Mouse (Mus musculus): ENCODE results near the gene Slc35e4. TPM values are rescaled to one million over a fixed set of nuclear protein-coding genes. Genes with fewer than 3 reads are reported as not detected.

Slc35e4 gene
- polyA plus RNA-seq, 2 experiments = 0.22 to 0.33 TPM

DNA sequence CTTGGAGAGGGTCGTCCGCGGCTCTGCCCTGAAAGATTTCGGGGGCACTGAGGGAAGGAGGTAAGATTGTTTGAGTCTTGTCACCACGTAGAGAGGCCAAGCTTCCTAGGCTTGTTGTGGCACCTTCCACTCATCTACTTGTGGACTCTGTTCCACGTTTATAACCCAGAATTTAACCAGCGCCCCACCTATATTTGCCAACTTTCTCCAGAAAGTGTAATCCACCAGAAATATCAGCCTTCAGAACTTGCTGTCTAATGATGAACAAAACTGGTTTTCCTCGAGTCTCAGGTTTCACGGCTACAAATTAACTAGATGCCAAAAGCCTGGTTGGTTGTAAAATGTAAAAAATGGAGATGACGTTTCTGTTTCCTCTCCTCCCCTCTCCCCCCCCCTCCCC lies 19.0 kb downstream of the Slc35e4 start:
- no peak overlapping the region for H3K27ac ChIP-seq
- H3K36me3 ChIP-seq (replicated peaks; ENCODE audit: control insufficient read depth, insufficient read depth, low read depth) = no peaks in the 10 kb centered on the region
- H3K9me3 ChIP-seq (ENCODE audit: control insufficient read depth, low read length) = no peaks in the 10 kb centered on the region
- H3K9ac ChIP-seq (replicated peaks) = peak overlapping the region; percentile 10; the same call in 1 of the 2 replicates
- peak overlapping the region; percentile 65 for H3K4me2 ChIP-seq (ENCODE audit: low read depth)
- TF ChIP-seq EP300 (IDR thresholded peaks at IDR 0.05; ENCODE audit: low read depth) (no peak), CTCF (IDR thresholded peaks at IDR 0.05; ENCODE audit: low read depth) (no peak)
- peak overlapping the region; percentile 45 to 74 for H3K4me3 ChIP-seq (ENCODE audit: insufficient read depth in 1 of 2, low read depth in 2 of 2, low read length in 2 of 2)
- DNase-seq (ENCODE audit: low read depth in 3 of 3, low spot score in 3 of 3) (no peak), ATAC-seq (ENCODE audit: insufficient read depth) (no peak)
- WGBS (ENCODE audit: insufficient replicate concordance) = 5% methylated on average over 10 of the region's 10 CpGs
- peaks cover 0 to 4% of the 10 kb centered on the region in 2 experiments; a peak in 2 of 4 replicates for H3K4me1 ChIP-seq (replicated peaks; ENCODE audit: control insufficient read depth in 2 of 2, insufficient read depth in 2 of 2, low read length in 1 of 2)
- H3K27me3 ChIP-seq (ENCODE audit: control insufficient read depth, insufficient read depth, low read length) = no peaks in the 10 kb centered on the region

DNA sequence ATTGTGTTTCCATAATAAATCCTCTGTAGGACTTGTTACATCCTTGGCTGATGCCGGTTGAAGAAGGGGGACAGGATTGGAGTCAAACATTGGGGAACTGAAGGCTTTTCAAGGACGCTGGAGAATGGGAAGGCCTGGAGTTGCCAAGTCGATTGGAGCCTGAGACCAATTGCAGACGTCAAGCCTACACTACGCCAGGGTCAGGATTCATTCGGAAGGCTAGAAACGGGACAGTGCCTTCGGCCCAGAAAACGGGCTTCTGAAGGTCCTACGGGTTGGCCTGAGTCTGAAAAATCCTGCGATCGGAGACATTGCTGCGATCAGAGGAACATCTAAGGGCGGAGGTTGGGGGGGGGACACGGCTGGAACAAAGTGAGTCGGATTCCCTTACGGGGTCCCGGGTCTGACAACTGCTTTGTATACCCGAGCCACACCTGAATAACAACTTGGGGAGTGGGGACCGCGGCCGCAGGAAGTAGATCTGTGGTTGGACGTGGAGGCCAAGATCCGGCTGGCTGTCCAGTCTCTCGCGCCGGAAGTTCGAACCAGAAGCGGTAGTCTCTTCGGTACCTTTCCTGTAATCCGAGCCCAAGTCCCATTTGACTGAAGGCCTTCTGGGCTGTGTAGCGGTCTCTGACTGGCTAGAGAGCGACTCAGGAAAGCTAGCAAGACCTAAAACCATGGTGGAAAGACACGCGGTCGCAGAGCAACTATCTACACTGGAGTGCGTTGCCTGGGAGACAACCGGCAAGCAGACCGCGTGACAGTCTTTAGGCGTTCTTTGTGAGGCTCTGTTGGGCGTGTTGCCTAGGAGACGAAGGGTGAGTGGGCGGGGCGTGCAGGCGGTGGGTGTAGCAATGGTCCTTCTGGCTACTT lies 19.8 kb downstream of the Slc35e4 start, which contains the start of the genes 4921536K21Rik and Dusp18:
Gene 4921536K21Rik (minus strand): TSS at position 693 of the 876 bp plus-strand sequence.
Gene Dusp18 (plus strand): TSS at position 835 of the 876 bp plus-strand sequence.
- H3K27me3 ChIP-seq (ENCODE audit: control insufficient read depth, insufficient read depth, low read length) = no peaks in the 10 kb centered on the region
- peak within 1 kb of the TSS; percentile 19 for H3K9ac ChIP-seq (replicated peaks)
- ATAC-seq (ENCODE audit: insufficient read depth) (peak; percentile 94), DNase-seq (ENCODE audit: low read depth in 3 of 3, low spot score in 3 of 3) (peak; percentile 77 to 87 (median 79))
- peak within 1 kb of the TSS; percentile 45 to 74 for H3K4me3 ChIP-seq (ENCODE audit: insufficient read depth in 1 of 2, low read depth in 2 of 2, low read length in 2 of 2)
- H3K9me3 ChIP-seq (ENCODE audit: control insufficient read depth, low read length) = no peaks in the 10 kb centered on the region
- H3K27ac ChIP-seq = no peak within 1 kb of the TSS
- H3K4me1 ChIP-seq (replicated peaks; ENCODE audit: control insufficient read depth in 2 of 2, insufficient read depth in 2 of 2, low read length in 1 of 2) = peaks cover 0 to 4% of the 10 kb centered on the region in 2 experiments; a peak in 2 of 4 replicates
- H3K4me2 ChIP-seq (ENCODE audit: low read depth) = peak within 1 kb of the TSS; percentile 65
- no peak for TF ChIP-seq CTCF (IDR thresholded peaks at IDR 0.05; ENCODE audit: low read depth)
- no peak for TF ChIP-seq EP300 (IDR thresholded peaks at IDR 0.05; ENCODE audit: low read depth)
- H3K36me3 ChIP-seq (replicated peaks; ENCODE audit: control insufficient read depth, insufficient read depth, low read depth) = no peaks in the 10 kb centered on the region
- WGBS (ENCODE audit: insufficient replicate concordance) = 6% methylated on average over 46 of the region's 46 CpGs

DNA sequence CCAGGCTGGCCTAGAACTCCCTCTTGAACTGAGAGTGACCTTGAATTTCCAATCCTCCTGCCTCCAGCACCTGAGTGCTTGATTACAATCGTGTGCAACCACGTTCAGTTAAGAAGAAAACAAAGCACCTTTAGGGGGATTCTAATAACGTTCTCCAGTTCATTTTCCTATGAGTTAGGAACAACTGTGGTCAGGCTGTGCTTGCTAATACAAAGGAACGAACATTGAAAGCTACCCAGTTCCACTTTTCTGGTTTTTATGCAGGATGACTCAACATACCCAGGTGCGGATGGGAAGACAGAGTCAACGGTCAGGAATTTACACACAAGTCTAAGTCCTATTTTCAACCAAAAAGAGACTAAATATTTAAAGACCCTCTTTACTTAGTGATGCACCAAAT lies 20.5 kb downstream of the Slc35e4 start:
- Histone ChIP-seq H3K9ac (replicated peaks) (no peak overlapping the region), H3K4me3 (ENCODE audit: insufficient read depth in 1 of 2, low read depth in 2 of 2, low read length in 2 of 2) (no peak overlapping the region), H3K27me3 (ENCODE audit: control insufficient read depth, insufficient read depth, low read length) (no peaks in the 10 kb centered on the region), H3K9me3 (ENCODE audit: control insufficient read depth, low read length) (no peaks in the 10 kb centered on the region), H3K4me2 (ENCODE audit: low read depth) (no peak overlapping the region), H3K36me3 (replicated peaks; ENCODE audit: control insufficient read depth, insufficient read depth, low read depth) (no peaks in the 10 kb centered on the region), H3K27ac (no peak overlapping the region), H3K4me1 (replicated peaks; ENCODE audit: control insufficient read depth in 2 of 2, insufficient read depth in 2 of 2, low read length in 1 of 2) (peaks cover 0 to 4% of the 10 kb centered on the region in 2 experiments; a peak in 2 of 4 replicates)
- ATAC-seq (ENCODE audit: insufficient read depth) (no peak), DNase-seq (ENCODE audit: low read depth in 3 of 3, low spot score in 3 of 3) (no peak)
- TF ChIP-seq EP300 (IDR thresholded peaks at IDR 0.05; ENCODE audit: low read depth) (no peak), CTCF (IDR thresholded peaks at IDR 0.05; ENCODE audit: low read depth) (no peak)
- 55% methylated on average over 6 of the region's 6 CpGs for WGBS (ENCODE audit: insufficient replicate concordance)

DNA sequence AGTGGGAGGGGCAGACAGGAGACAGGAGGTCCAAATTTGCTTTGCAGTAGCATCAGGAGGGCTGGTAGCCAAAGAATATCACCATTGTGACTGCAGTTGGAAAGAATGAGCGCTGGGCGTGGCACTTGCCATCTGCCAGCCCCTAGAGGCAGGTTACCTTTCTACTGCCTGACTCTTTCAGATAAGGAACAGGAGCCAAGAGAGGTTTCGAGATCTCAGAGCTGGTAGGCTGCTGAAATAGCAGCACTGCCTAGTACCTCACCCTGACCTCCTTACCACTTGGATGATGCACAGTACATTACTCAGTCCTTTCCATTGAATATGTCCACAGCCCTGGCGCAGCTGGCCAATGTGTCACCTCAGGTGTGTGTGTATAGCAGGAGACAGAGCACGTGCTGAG lies 27.1 kb downstream of the Slc35e4 start:
- DNase-seq (ENCODE audit: low read depth in 3 of 3, low spot score in 3 of 3) = peak; percentile 48 to 56 (median 48)
- peak; percentile 62 for TF ChIP-seq EP300 (IDR thresholded peaks at IDR 0.05; ENCODE audit: low read depth)
- no peak for TF ChIP-seq CTCF (IDR thresholded peaks at IDR 0.05; ENCODE audit: low read depth)
- Histone ChIP-seq H3K4me1 (replicated peaks; ENCODE audit: control insufficient read depth in 2 of 2, insufficient read depth in 2 of 2, low read length in 1 of 2) (peaks cover 5 to 18% of the 10 kb centered on the region in 2 experiments), H3K27me3 (ENCODE audit: control insufficient read depth, insufficient read depth, low read length) (no peaks in the 10 kb centered on the region; the same call in 1 of the 2 replicates), H3K27ac (no peak overlapping the region), H3K9ac (replicated peaks) (no peak overlapping the region), H3K4me2 (ENCODE audit: low read depth) (peak overlapping the region; percentile 1; the same call in 1 of the 2 replicates), H3K4me3 (ENCODE audit: insufficient read depth in 1 of 2, low read depth in 2 of 2, low read length in 2 of 2) (no peak overlapping the region), H3K9me3 (ENCODE audit: control insufficient read depth, low read length) (no peaks in the 10 kb centered on the region), H3K36me3 (replicated peaks; ENCODE audit: control insufficient read depth, insufficient read depth, low read depth) (no peaks in the 10 kb centered on the region)
- peak; percentile 87 for ATAC-seq (ENCODE audit: insufficient read depth)
- 29% methylated on average over 5 of the region's 5 CpGs for WGBS (ENCODE audit: insufficient replicate concordance)

DNA sequence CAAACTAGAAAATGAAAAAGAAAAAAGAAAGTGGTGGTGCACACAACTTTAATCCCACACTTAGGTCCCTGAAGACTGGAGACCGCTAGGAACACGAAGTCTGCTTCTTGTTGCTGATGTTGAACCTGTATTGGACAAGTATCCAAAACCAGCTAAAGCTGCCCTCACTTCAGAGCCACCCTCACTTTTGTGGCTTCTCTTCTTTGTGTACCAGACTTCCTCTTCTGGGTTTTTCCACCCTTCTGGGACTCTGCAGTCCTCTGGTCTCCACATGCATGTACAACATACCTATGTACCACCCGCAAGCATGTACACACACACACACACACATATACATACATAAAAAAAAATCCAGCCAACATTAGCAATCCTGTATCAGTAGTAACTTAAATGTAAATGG lies 30.8 kb downstream of the Slc35e4 start:
- ATAC-seq (ENCODE audit: insufficient read depth) = no peak
- H3K4me3 ChIP-seq (ENCODE audit: insufficient read depth in 1 of 2, low read depth in 2 of 2, low read length in 2 of 2) = no peak overlapping the region
- H3K9me3 ChIP-seq (ENCODE audit: control insufficient read depth, low read length) = no peaks in the 10 kb centered on the region
- H3K36me3 ChIP-seq (replicated peaks; ENCODE audit: control insufficient read depth, insufficient read depth, low read depth) = no peaks in the 10 kb centered on the region
- no peak overlapping the region for H3K27ac ChIP-seq
- WGBS (ENCODE audit: insufficient replicate concordance) = 53% methylated on average over 3 of the region's 3 CpGs
- no peak for TF ChIP-seq CTCF (IDR thresholded peaks at IDR 0.05; ENCODE audit: low read depth)
- no peak for TF ChIP-seq EP300 (IDR thresholded peaks at IDR 0.05; ENCODE audit: low read depth)
- peaks cover 5 to 18% of the 10 kb centered on the region in 2 experiments for H3K4me1 ChIP-seq (replicated peaks; ENCODE audit: control insufficient read depth in 2 of 2, insufficient read depth in 2 of 2, low read length in 1 of 2)
- no peak for DNase-seq (ENCODE audit: low read depth in 3 of 3, low spot score in 3 of 3)
- H3K27me3 ChIP-seq (ENCODE audit: control insufficient read depth, insufficient read depth, low read length) = no peaks in the 10 kb centered on the region; the same call in 1 of the 2 replicates
- no peak overlapping the region for H3K9ac ChIP-seq (replicated peaks)
- no peak overlapping the region for H3K4me2 ChIP-seq (ENCODE audit: low read depth)
